Mouse (Mus musculus) MEL (cell line): Measurements from ENCODE around the gene Zfp715.

Experiments
- CHD2 ChIP-seq: IDR thresholded peaks from 2 replicates; pipeline ENCODE4 v1.6.1; 2011; ENCODE audit warnings: low read length, improper control_type of control experiment
- CTCF ChIP-seq, 3 experiments: IDR thresholded peaks in 2 of 3; conservative IDR thresholded peaks in 1 of 3; 2 replicates each; pipeline ENCODE4 v1.5.1; 2011 to 2012; ENCODE audit warnings: low read length in 3 of 3, low read depth in 2 of 3, mild to moderate bottlenecking in 2 of 3, improper control_type of control experiment in 1 of 3, inconsistent platforms in 1 of 3, mixed read lengths in 1 of 3, moderate library complexity in 1 of 3; ENCODE audit not compliant: control insufficient read depth in 1 of 3, insufficient read depth in 1 of 3, poor library complexity in 1 of 3, severe bottlenecking in 1 of 3
- E2F4 ChIP-seq: IDR thresholded peaks from 2 replicates; pipeline ENCODE4 v1.6.1; 2011; ENCODE audit warnings: low read depth, low read length, improper control_type of control experiment, borderline replicate concordance
- EP300 ChIP-seq, 2 experiments: IDR thresholded peaks; 2 replicates each; pipeline ENCODE4 v1.6.1; 2011; ENCODE audit warnings: improper control_type of control experiment in 2 of 2, low read length in 2 of 2, low read depth in 1 of 2, mild to moderate bottlenecking in 1 of 2
- MAZ ChIP-seq: IDR thresholded peaks from 2 replicates; pipeline ENCODE4 v1.6.1; 2012; ENCODE audit warnings: low read depth, mild to moderate bottlenecking, inconsistent platforms, low read length, improper control_type of control experiment
- POLR2A ChIP-seq, 2 experiments: IDR thresholded peaks; 2 replicates each; pipeline ENCODE4 v1.6.1; 2011 to 2012; ENCODE audit warnings: low read length in 2 of 2, mild to moderate bottlenecking in 2 of 2, control low read depth in 1 of 2, improper control_type of control experiment in 1 of 2, low read depth in 1 of 2, moderate library complexity in 1 of 2; ENCODE audit not compliant: control insufficient read depth in 1 of 2, insufficient read depth in 1 of 2, poor library complexity in 1 of 2
- UBTF ChIP-seq: IDR thresholded peaks from 2 replicates; pipeline ENCODE4 v1.6.1; 2012; ENCODE audit warnings: low read depth, mild to moderate bottlenecking, inconsistent platforms, low read length, improper control_type of control experiment, moderate library complexity, borderline replicate concordance; ENCODE audit not compliant: insufficient read depth
- ZKSCAN1 ChIP-seq: IDR thresholded peaks from 2 replicates; pipeline ENCODE4 v1.6.1; 2012; ENCODE audit warnings: low read depth, mild to moderate bottlenecking, inconsistent platforms, low read length, improper control_type of control experiment, moderate library complexity
- ZNF384 ChIP-seq: IDR thresholded peaks from 2 replicates; pipeline ENCODE4 v1.6.1; 2012; ENCODE audit warnings: low read depth, mild to moderate bottlenecking, inconsistent platforms, low read length, improper control_type of control experiment

DNA sequence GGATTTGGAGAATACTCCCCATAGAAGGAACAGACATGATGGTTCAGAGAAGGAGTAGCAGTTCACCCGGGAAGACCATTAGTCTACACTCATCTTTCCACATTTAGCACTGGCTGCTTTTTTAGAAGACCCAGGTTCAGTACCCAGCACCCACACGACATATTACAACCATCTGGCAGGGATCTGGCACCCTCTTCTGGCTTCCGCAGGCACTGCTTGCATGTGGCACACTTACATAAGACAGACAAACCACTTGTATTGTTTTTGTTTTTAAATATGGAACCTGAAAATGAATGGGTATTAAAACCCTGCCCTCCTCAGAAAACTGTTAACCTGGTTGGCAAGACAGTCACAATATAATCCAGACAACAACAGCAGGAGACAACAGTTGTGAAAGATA is 21.6 kb downstream of the Zfp715 start:
- TF ChIP-seq ZKSCAN1, result no peak
- TF ChIP-seq EP300 (IDR thresholded peaks at IDR 0.05; ENCODE audit: low read depth in 1 of 2, low read length in 2 of 2), result no peak
- TF ChIP-seq ZNF384, result no peak
- TF ChIP-seq E2F4, result no peak
- TF ChIP-seq POLR2A (IDR thresholded peaks at IDR 0.05; ENCODE audit: control insufficient read depth in 1 of 2, insufficient read depth in 1 of 2, low read depth in 1 of 2, low read length in 2 of 2, poor library complexity in 1 of 2), result no peak
- TF ChIP-seq CHD2, result no peak
- no peak for TF ChIP-seq UBTF
- peak; percentile 22 to 35 (median 29); a peak in 5 of 6 replicates for TF ChIP-seq CTCF (IDR thresholded peaks at IDR 0.05 in 2 of 3, conservative IDR thresholded peaks at IDR 0.05 in 1 of 3; ENCODE audit: control insufficient read depth in 1 of 3, insufficient read depth in 1 of 3, low read depth in 2 of 3, low read length in 3 of 3, poor library complexity in 1 of 3, severe bottlenecking in 1 of 3)
- no peak for TF ChIP-seq MAZ
